8 mouse cellular contexts compared by ENCODE assay signal in the genomic region with DNA sequence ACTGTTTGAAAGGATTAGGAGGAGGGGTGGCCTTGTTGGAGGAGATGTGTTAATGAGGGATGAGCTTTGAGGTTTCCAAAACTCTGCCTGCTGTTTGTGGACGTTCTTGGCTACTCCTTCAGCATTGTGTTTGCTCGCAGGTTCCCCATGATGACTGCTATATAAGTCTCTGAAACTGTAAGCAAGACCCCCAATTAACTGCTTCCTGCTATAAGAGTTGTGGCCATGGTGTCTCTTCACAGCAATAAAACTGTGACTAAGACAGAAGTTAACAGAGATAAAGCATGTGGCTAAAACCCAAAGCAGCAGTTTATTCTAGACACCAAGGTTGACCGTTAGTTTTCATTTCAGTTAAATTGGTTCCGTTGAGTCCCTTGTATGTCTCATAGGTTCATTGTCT. TPM values are rescaled to one million over a fixed set of nuclear protein-coding genes. Genes with fewer than 3 reads are reported as not detected.
DNase-seq lines count a peak whose midpoint lies in the region; ATAC-seq and TF ChIP-seq lines count a peak whose summit lies in the region.

No protein-coding gene starts in this region.

- ATAC-seq in lung, embryonic 15.5 days (ENCODE audit: borderline replicate concordance, extremely low read depth, low FRiP score, low TSS enrichment) = no peak
- ATAC-seq in embryonic facial prominence, embryonic 15.5 days (ENCODE audit: insufficient number of reproducible peaks, low FRiP score, low TSS enrichment, low read depth) = no peak
- no peak for ATAC-seq in limb, embryonic 14.5 days (ENCODE audit: low FRiP score, low read depth)
- no peak for ATAC-seq in stomach, embryonic 14.5 days (ENCODE audit: insufficient number of reproducible peaks, insufficient read depth, low FRiP score, low read depth)

- H3K4me1 ChIP-seq in lung, embryonic 15.5 days = peaks cover 10% of the 10 kb centered on the region
- no peaks in the 10 kb centered on the region for H3K4me1 ChIP-seq in embryonic facial prominence, embryonic 15.5 days
- H3K4me1 ChIP-seq in limb, embryonic 14.5 days (ENCODE audit: control insufficient read depth, insufficient read depth, low read length) = no peaks in the 10 kb centered on the region; the same call in 1 of the 2 replicates
- H3K4me1 ChIP-seq in stomach, embryonic 14.5 days (ENCODE audit: control insufficient read depth, insufficient read depth, low read length) = peaks cover 5% of the 10 kb centered on the region; the same call in 1 of the 2 replicates

- no peak for DNase-seq in lung, adult 18-20 months
- DNase-seq in limb, embryonic 14.5 days (ENCODE audit: low spot score) = no peak
- no peak for DNase-seq in adrenal gland, adult (ENCODE audit: inconsistent age in 2 of 2, low spot score in 1 of 2)
- DNase-seq in frontal cortex, postnatal 25 days (ENCODE audit: low spot score in 2 of 2) = no peak
- no peak for DNase-seq in left cerebral cortex, adult 8-10 months (ENCODE audit: low spot score in 2 of 2)

- H3K27ac ChIP-seq in lung, embryonic 15.5 days = peak overlapping the region; percentile 93
- H3K27ac ChIP-seq in embryonic facial prominence, embryonic 15.5 days (replicated peaks) = 0 out of 2 replicates have a peak overlapping the region, but pooled peaks have one; percentile 94
- H3K27ac ChIP-seq in limb, embryonic 14.5 days (replicated peaks; ENCODE audit: low read depth, low read length) = no peak overlapping the region
- H3K27ac ChIP-seq in stomach, embryonic 14.5 days (ENCODE audit: low read length) = no peak overlapping the region

- H3K4me2 ChIP-seq in lung, embryonic 15.5 days = peak overlapping the region; percentile 60
- H3K4me2 ChIP-seq in embryonic facial prominence, embryonic 15.5 days (replicated peaks) = peak overlapping the region; percentile 54
- peak overlapping the region; percentile 60 for H3K4me2 ChIP-seq in limb, embryonic 14.5 days (replicated peaks; ENCODE audit: low read depth, low read length, severe bottlenecking)
- H3K4me2 ChIP-seq in stomach, embryonic 14.5 days (replicated peaks; ENCODE audit: low read depth, low read length) = peak overlapping the region; percentile 50

- no peaks in the 10 kb centered on the region for H3K36me3 ChIP-seq in lung, embryonic 15.5 days
- no peaks in the 10 kb centered on the region for H3K36me3 ChIP-seq in embryonic facial prominence, embryonic 15.5 days
- H3K36me3 ChIP-seq in limb, embryonic 14.5 days (ENCODE audit: control insufficient read depth, insufficient read depth, low read length) = no peaks in the 10 kb centered on the region
- H3K36me3 ChIP-seq in stomach, embryonic 14.5 days (ENCODE audit: control insufficient read depth, insufficient read depth, low read length) = no peaks in the 10 kb centered on the region

- 17% methylated on average over 4 of the region's 4 CpGs for WGBS in lung, embryonic 15.5 days
- WGBS in embryonic facial prominence, embryonic 15.5 days = 22% methylated on average over 4 of the region's 4 CpGs
- 16% methylated on average over 4 of the region's 4 CpGs for WGBS in limb, embryonic 14.5 days
- 23% methylated on average over 4 of the region's 4 CpGs for WGBS in stomach, embryonic 14.5 days

- H3K9me3 ChIP-seq in lung, embryonic 15.5 days = no peaks in the 10 kb centered on the region
- H3K9me3 ChIP-seq in embryonic facial prominence, embryonic 15.5 days (replicated peaks) = no peaks in the 10 kb centered on the region
- no peaks in the 10 kb centered on the region for H3K9me3 ChIP-seq in limb, embryonic 14.5 days (ENCODE audit: control insufficient read depth, low read length)
- H3K9me3 ChIP-seq in stomach, embryonic 14.5 days (ENCODE audit: control insufficient read depth, low read depth, low read length) = no peaks in the 10 kb centered on the region

- H3K9ac ChIP-seq in lung, embryonic 15.5 days = peak overlapping the region; percentile 71
- 0 out of 2 replicates have a peak overlapping the region, but pooled peaks have one; percentile 63 for H3K9ac ChIP-seq in embryonic facial prominence, embryonic 15.5 days
- H3K9ac ChIP-seq in limb, embryonic 14.5 days (ENCODE audit: low read depth, low read length, severe bottlenecking) = peak overlapping the region; percentile 74
- H3K9ac ChIP-seq in stomach, embryonic 14.5 days (replicated peaks; ENCODE audit: low read depth, low read length) = peak overlapping the region; percentile 73; the same call in 1 of the 2 replicates

- H3K27me3 ChIP-seq in lung, embryonic 15.5 days = no peaks in the 10 kb centered on the region
- no peaks in the 10 kb centered on the region for H3K27me3 ChIP-seq in embryonic facial prominence, embryonic 15.5 days
- H3K27me3 ChIP-seq in limb, embryonic 14.5 days (ENCODE audit: control insufficient read depth, insufficient read depth, low read length) = no peaks in the 10 kb centered on the region
- no peaks in the 10 kb centered on the region for H3K27me3 ChIP-seq in stomach, embryonic 14.5 days (ENCODE audit: control insufficient read depth, insufficient read depth, low read length)

- no peak for TF ChIP-seq POLR2A in limb, embryonic 14.5 days (IDR thresholded peaks at IDR 0.05; ENCODE audit: borderline replicate concordance, extremely low read depth, insufficient read depth, insufficient read length)

- peak overlapping the region; percentile 78 for H3K4me3 ChIP-seq in lung, embryonic 15.5 days
- H3K4me3 ChIP-seq in embryonic facial prominence, embryonic 15.5 days (replicated peaks) = peak overlapping the region; percentile 86
- H3K4me3 ChIP-seq in limb, embryonic 14.5 days (replicated peaks; ENCODE audit: low read length) = peak overlapping the region; percentile 87
- H3K4me3 ChIP-seq in stomach, embryonic 14.5 days (ENCODE audit: low read depth, low read length) = peak overlapping the region; percentile 93

RNA-seq across cellular contexts. Expression of a gene that starts 0.9 kb away (rescaled TPM):
- polyA plus RNA-seq in lung, embryonic 15.5 days (2015; fragmentation: Nextera tagmentation; extraction: Ambion mirVana) = 64.0 and 70.3 TPM in 2 replicates
- 39.7 and 40.5 TPM in 2 replicates for polyA plus RNA-seq in embryonic facial prominence, embryonic 15.5 days (2015; fragmentation: Nextera tagmentation; extraction: Ambion mirVana)
- 3.6 and 5.5 TPM in 2 replicates for polyA plus RNA-seq in limb, embryonic 14.5 days (2012; rRNA removed)
- polyA plus RNA-seq in limb, embryonic 14.5 days (2014; fragmentation: Nextera tagmentation; extraction: Ambion mirVana) = 34.5 and 37.1 TPM in 2 replicates
- polyA plus RNA-seq in stomach, embryonic 14.5 days (2014; fragmentation: Nextera tagmentation; extraction: Ambion mirVana) = 47.6 and 54.4 TPM in 2 replicates
- total RNA-seq in left cerebral cortex, adult 8-10 months (2022) = 1 to 10 TPM in 1 of 4 experiments, under 1 TPM in 3; 0.21 to 1.0 (median 0.29) TPM

RNA-seq across cellular contexts. Expression of a gene that starts 13.3 kb away (rescaled TPM):
- 3.3 and 4.1 TPM in 2 replicates for polyA plus RNA-seq in lung, embryonic 15.5 days (2015; fragmentation: Nextera tagmentation; extraction: Ambion mirVana)
- polyA plus RNA-seq in embryonic facial prominence, embryonic 15.5 days (2015; fragmentation: Nextera tagmentation; extraction: Ambion mirVana) = 4.0 and 4.6 TPM in 2 replicates
- polyA plus RNA-seq in limb, embryonic 14.5 days (2012; rRNA removed) = 6.0 and 6.2 TPM in 2 replicates
- 3.6 and 3.8 TPM in 2 replicates for polyA plus RNA-seq in limb, embryonic 14.5 days (2014; fragmentation: Nextera tagmentation; extraction: Ambion mirVana)
- 3.0 and 4.1 TPM in 2 replicates for polyA plus RNA-seq in stomach, embryonic 14.5 days (2014; fragmentation: Nextera tagmentation; extraction: Ambion mirVana)
- total RNA-seq in left cerebral cortex, adult 8-10 months (2022) = 1 to 10 TPM; 6.6 to 9.1 (median 8.0) TPM

RNA-seq across cellular contexts. Expression of a gene that starts 18.7 kb away (rescaled TPM):
- polyA plus RNA-seq in lung, embryonic 15.5 days (2015; fragmentation: Nextera tagmentation; extraction: Ambion mirVana) = 22.7 and 24.3 TPM in 2 replicates
- 25.7 and 26.5 TPM in 2 replicates for polyA plus RNA-seq in embryonic facial prominence, embryonic 15.5 days (2015; fragmentation: Nextera tagmentation; extraction: Ambion mirVana)
- 13.5 and 14.6 TPM in 2 replicates for polyA plus RNA-seq in limb, embryonic 14.5 days (2012; rRNA removed)
- 21.5 and 23.5 TPM in 2 replicates for polyA plus RNA-seq in limb, embryonic 14.5 days (2014; fragmentation: Nextera tagmentation; extraction: Ambion mirVana)
- polyA plus RNA-seq in stomach, embryonic 14.5 days (2014; fragmentation: Nextera tagmentation; extraction: Ambion mirVana) = 22.4 and 23.5 TPM in 2 replicates
- 10 to 100 TPM; 43.1 to 49.6 (median 46.5) TPM for total RNA-seq in left cerebral cortex, adult 8-10 months (2022)

Comparison
In these comparisons a context has a peak if more than half of its experiments do, and no peak if none do; other contexts are left out.
1. H3K27ac ChIP-seq: peak in lung, embryonic 15.5 days (single experiment) and embryonic facial prominence, embryonic 15.5 days (single experiment); none in limb, embryonic 14.5 days (single experiment) and stomach, embryonic 14.5 days (single experiment).
2. Peak in every context shown above with its lines, with median percentiles within 50 percentile points of each other: H3K4me2 ChIP-seq, H3K4me3 ChIP-seq and H3K9ac ChIP-seq.